Mouse (Mus musculus) embryonic facial prominence, embryonic 12.5 days (tissue): ENCODE results near the gene Rnaseh2c. TPM values are rescaled to one million over a fixed set of nuclear protein-coding genes. Genes with fewer than 3 reads are reported as not detected.

ENCODE experiments used
- ATAC-seq: fragments of 200-750 bp; cut with Nextera tagmentation; 2 replicates; pipeline ENCODE4 v1.8.0; 2017; ENCODE audit not compliant: insufficient number of reproducible peaks, insufficient read depth, low FRiP score, low TSS enrichment
- H3K27ac ChIP-seq: fragments of 300-500 bp; sonication (generic); 2 replicates; pipeline ENCODE4 v1.5.1; 2016; ENCODE audit warnings: mild to moderate bottlenecking
- H3K27me3 ChIP-seq: fragments of 300-500 bp; sonication (generic); 2 replicates; pipeline ENCODE4 v1.6.1; 2016; ENCODE audit warnings: mild to moderate bottlenecking, moderate library complexity
- H3K36me3 ChIP-seq: fragments of 300-500 bp; sonication (generic); 2 replicates; pipeline ENCODE4 v1.6.1; 2016; ENCODE audit warnings: mild to moderate bottlenecking
- H3K4me1 ChIP-seq: fragments of 300-500 bp; sonication (generic); 2 replicates; pipeline ENCODE4 v1.6.1; 2016
- H3K4me2 ChIP-seq: fragments of 300-500 bp; sonication (generic); replicated peaks from 2 replicates; pipeline ENCODE4 v1.6.1; 2016; ENCODE audit warnings: mild to moderate bottlenecking, moderate library complexity
- H3K4me3 ChIP-seq: fragments of 300-500 bp; sonication (generic); 2 replicates; pipeline ENCODE4 v1.5.1; 2016; ENCODE audit warnings: mild to moderate bottlenecking
- H3K9ac ChIP-seq: fragments of 300-500 bp; sonication (generic); 2 replicates; pipeline ENCODE4 v1.6.1; 2016; ENCODE audit warnings: mild to moderate bottlenecking, moderate library complexity
- H3K9me3 ChIP-seq: fragments of 300-500 bp; sonication (generic); 2 replicates; pipeline ENCODE4 v1.6.1; 2016; ENCODE audit warnings: mild to moderate bottlenecking, moderate library complexity
- WGBS: fragments of 180-500 bp; shearing (Covaris S2); methylation state at CpG from one replicate; pipeline ENCODE4 v1.1.7; 2016; 5-methylcytosine and 5-hydroxymethylcytosine counted together
- polyA plus RNA-seq: library from polyadenylated mRNA; unstranded; fragments of >200 nt; fragmentation: Nextera tagmentation; extraction: Ambion mirVana; gene quantifications from 2 replicates; pipeline ENCODE4 v1.2.1, GENCODE M21; 2016

The Rnaseh2c gene
- polyA plus RNA-seq, 1 experiment from 2014 or later, result 148 TPM

DNA sequence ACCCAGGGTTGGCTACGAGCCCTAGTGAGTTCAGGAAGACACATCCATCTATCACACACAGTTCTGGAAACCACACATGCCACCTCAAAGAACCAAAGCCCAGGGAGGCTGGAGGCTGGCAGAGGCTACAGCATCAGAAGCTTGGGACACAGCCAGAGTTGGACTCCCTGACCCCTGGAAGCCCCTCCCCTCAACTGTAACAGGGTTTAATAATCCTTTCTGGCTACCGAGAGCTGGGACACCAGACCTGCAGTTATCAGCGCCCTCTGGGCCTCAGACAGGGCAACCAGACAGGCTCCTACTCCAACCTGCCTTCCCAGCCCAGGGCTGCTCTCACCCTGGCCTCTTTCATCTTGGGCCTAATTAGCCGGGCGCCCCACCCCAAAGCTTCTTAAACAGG is 35.4 kb upstream of the Rnaseh2c start:
- Histone ChIP-seq H3K9me3 (no peaks in the 10 kb centered on the region), H3K4me1 (peaks cover 16% of the 10 kb centered on the region), H3K9ac (no peak overlapping the region), H3K27me3 (peaks cover 50% of the 10 kb centered on the region), H3K4me3 (no peak overlapping the region), H3K27ac (no peak overlapping the region), H3K36me3 (no peaks in the 10 kb centered on the region), H3K4me2 (no peak overlapping the region)
- WGBS, result 58% methylated on average over 5 of the region's 5 CpGs
- no peak for ATAC-seq

DNA sequence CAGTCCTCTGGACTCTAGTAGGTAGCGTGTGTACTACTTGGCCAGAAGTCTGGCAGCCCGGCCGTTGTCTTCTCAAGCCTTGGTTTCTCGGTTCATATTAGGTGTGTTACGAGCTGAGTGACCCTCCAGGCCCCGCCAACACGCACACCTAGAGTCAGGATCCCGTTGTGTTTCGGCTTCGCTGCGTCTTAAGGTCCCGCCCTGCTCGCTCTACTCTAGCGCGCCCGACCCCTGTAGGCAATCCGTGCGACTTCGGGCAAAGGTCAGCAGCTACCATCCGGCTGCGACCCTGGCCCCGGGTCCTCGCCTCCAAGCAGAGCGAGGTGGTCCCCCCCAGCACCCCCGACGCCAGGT is 34.5 kb upstream of the Rnaseh2c start:
- Histone ChIP-seq H3K27ac (peak overlapping the region; percentile 79), H3K9ac (peak overlapping the region; percentile 63), H3K9me3 (no peaks in the 10 kb centered on the region), H3K4me1 (peaks cover 16% of the 10 kb centered on the region), H3K36me3 (no peaks in the 10 kb centered on the region), H3K4me3 (peak overlapping the region; percentile 67), H3K4me2 (peak overlapping the region; percentile 95), H3K27me3 (peaks cover 42% of the 10 kb centered on the region)
- 2% methylated on average over 26 of the region's 26 CpGs for WGBS
- peak; percentile 25; the same call in 1 of the 2 replicates for ATAC-seq

DNA sequence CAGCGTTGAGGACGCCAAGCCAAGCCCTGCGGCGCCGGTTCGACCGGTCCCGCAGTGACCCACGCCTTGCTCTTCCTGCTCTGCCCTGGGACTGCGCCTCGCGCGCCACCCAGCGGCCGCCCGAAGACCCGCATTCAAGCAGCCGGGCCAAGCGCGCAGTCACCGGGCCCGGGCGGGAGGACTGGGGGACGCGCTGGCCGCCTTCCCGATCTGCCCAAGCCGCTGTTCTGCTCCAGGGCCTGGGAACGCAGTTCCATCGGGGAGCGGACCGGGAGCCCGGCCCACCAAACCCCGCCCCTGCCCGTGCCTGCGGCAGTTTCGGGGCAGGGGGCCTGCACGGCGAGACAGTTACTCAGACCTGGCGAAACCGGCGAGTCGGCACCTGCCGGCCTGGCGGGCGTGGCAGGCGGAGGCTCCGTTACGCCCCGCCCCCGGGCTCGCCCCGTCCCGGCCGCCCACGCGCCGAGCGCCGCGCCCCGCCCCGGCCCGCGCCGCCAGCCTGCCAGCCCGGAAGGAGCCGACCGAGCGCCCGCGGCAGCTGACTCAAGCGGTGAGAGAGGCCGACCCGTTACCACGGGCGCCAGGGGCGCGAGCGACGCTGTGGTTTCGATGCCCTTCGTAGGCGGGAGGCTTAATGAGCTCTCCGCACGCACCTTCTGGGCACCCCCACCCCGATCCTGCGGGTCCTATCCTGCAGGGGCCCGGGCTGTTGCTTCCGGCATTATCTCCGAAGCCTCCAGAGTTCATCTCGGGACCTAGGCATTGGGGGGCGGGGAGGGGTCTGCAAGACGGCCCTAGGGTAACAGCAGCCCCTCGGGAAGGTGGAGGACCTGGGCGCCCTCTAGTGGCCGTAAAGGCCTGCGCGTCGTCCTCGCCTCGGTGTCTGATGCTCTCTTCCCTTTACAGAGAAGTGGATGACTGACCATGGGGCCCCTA is 33.9 kb upstream of the Rnaseh2c start, which contains the start of gene Ap5b1:
TSS of gene Ap5b1 (plus strand) at position 492 of the 936 bp plus-strand sequence.
- H3K27ac ChIP-seq, result peak within 1 kb of the TSS; percentile 79
- H3K27me3 ChIP-seq, result peaks cover 35% of the 10 kb centered on the region
- peak; percentile 85 for ATAC-seq

DNA sequence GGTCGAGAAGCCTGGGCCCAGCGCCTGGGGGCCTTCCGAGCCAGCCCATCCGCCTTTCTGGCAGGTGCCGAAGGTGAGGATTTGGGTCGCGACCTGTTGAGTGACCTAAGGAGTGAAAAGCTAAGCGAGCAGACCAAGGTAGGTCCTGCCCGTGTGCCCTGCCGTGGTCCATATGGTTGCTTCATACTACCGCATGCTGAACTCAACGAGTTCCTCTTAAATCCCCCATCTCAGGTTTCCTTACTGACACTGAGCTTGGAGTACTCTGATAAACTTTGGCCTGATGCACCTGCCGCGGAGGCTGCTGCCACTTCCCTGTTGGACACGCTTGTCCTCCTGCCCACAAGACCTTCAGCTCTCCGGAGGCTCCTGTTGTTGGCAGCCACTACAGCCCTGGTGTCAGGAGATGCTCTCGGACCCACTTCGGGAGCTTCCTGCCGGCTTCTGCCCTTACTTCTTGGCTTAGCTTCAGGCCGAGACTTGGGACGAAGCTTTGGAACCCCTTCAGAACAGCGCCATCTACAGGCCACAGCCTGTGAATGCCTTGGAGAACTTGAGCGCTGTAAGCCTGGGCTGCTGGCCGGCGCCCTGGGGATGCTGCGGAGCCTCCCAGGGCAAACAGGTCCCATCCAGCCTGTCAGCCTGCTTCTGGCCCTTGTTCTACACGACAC is 33.1 kb upstream of the Rnaseh2c start:
- no peaks in the 10 kb centered on the region for H3K36me3 ChIP-seq
- 8% methylated on average over 27 of the region's 27 CpGs for WGBS
- H3K9me3 ChIP-seq, result no peaks in the 10 kb centered on the region
- H3K27ac ChIP-seq, result peak overlapping the region; percentile 79; the same call in 1 of the 2 replicates
- peaks cover 27% of the 10 kb centered on the region for H3K27me3 ChIP-seq
- H3K4me1 ChIP-seq, result peaks cover 16% of the 10 kb centered on the region
- peak; percentile 1; the same call in 1 of the 2 replicates for ATAC-seq
- H3K4me2 ChIP-seq, result peak overlapping the region; percentile 95
- peak overlapping the region; percentile 63 for H3K9ac ChIP-seq
- peak overlapping the region; percentile 67 for H3K4me3 ChIP-seq

More for the DNA sequence above, 33.9 kb upstream of the Rnaseh2c start, which contains the start of gene Ap5b1:
- Histone ChIP-seq H3K4me1 (peaks cover 16% of the 10 kb centered on the region), H3K36me3 (no peaks in the 10 kb centered on the region), H3K4me2 (peak within 1 kb of the TSS; percentile 95), H3K9me3 (no peaks in the 10 kb centered on the region), H3K9ac (peak within 1 kb of the TSS; percentile 63), H3K4me3 (peak within 1 kb of the TSS; percentile 67)
- under 1% methylated on average over 91 of the region's 102 CpGs for WGBS

DNA sequence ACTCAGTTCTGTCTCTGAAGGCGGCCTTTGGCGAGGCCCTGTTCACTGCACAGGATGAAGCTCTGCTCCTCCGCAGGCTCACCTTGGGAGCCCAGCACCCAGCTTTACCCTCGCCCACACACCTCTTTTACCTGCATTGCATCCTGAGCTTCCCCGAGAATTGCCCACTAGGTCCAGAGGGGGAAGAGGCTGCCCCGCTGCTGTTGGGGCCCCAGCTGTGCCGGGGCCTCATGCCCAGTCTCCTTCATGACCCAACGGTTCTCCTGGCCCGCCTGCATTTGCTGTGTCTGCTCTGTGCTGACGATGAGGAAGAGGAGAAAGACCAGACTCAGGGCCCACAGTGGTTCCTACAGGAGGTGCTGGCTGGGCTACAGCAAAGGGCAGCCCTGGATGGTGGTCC is 32.2 kb upstream of the Rnaseh2c start:
- Histone ChIP-seq H3K4me2 (no peak overlapping the region), H3K4me1 (peaks cover 16% of the 10 kb centered on the region), H3K27ac (no peak overlapping the region), H3K4me3 (no peak overlapping the region), H3K36me3 (no peaks in the 10 kb centered on the region), H3K27me3 (peaks cover 18% of the 10 kb centered on the region), H3K9me3 (no peaks in the 10 kb centered on the region), H3K9ac (0 out of 2 replicates have a peak overlapping the region, but pooled peaks have one; percentile 15)
- ATAC-seq, result no peak
- 96% methylated on average over 10 of the region's 10 CpGs for WGBS

DNA sequence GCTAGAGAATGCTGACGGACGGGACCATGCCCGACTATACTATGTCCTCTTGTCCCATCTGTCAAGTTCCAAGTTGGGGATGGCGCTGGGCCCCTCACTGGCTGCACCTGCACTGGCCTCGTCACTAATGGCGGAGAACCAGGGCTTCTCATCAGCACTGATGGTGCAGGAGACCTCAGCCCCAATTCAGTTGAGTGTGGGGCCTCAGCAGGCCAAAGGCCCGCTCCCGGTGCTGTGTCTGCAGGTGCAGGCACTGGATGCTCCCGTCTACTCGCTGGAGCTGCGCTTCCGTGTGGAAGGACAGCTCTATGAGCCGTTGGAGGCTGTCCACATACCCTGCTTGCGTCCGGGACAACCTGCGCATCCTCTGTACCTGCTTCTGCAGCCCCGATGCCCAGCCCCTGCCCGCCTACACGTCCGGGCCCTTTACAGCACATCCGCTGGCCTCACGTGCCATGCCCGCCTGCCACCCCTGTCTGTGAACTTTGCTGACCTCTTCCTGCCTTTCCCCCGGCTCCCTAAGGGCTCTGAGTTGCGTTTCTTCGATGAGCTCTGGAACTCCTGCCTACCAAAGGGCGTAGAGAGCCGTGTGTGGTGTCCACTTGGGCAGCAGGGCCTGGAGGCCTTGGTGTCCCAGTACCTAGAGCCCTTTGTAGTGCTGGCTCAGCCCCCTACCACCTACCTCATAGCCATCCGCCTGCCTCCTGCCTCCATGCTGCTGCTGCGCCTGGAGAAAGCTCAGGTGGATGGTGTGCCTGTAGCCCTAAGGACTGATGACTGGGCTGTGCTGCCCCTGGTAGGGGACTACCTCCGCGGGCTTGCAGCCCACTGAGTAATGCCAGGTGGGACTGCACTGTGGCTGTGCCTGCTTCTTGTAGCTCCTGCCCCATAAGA is 31.1 kb upstream of the Rnaseh2c start:
- Histone ChIP-seq H3K4me2 (no peak overlapping the region), H3K27me3 (peaks cover 16% of the 10 kb centered on the region), H3K9ac (no peak overlapping the region), H3K9me3 (no peaks in the 10 kb centered on the region), H3K4me3 (no peak overlapping the region), H3K36me3 (no peaks in the 10 kb centered on the region), H3K27ac (no peak overlapping the region), H3K4me1 (peaks cover 16% of the 10 kb centered on the region)
- 85% methylated on average over 32 of the region's 32 CpGs for WGBS
- no peak for ATAC-seq

DNA sequence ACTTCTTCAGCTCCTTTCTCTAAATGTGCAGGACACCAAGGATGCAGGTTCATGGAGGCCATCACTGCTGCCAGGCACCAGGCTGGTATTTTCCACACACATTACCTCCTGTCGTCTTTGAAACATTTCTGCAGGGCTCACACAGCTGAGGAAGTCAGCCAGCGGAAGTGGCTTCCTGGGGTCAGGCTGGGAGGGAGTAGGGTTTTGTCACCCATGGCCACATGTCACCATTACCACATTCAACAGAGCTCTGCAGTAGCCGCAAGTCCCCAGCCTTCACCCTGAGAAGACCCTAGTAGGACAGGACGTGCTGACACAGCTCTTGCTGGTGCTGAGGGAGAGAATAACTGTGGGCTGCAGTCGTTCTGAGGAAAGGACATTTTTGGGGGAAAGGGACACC is 29.8 kb upstream of the Rnaseh2c start:
- Histone ChIP-seq H3K4me1 (peaks cover 15% of the 10 kb centered on the region), H3K4me3 (no peak overlapping the region), H3K9me3 (no peaks in the 10 kb centered on the region), H3K27ac (no peak overlapping the region), H3K36me3 (no peaks in the 10 kb centered on the region), H3K27me3 (peaks cover 4% of the 10 kb centered on the region), H3K9ac (no peak overlapping the region), H3K4me2 (no peak overlapping the region)
- WGBS, result 74% methylated on average over 5 of the region's 5 CpGs
- ATAC-seq, result no peak

DNA sequence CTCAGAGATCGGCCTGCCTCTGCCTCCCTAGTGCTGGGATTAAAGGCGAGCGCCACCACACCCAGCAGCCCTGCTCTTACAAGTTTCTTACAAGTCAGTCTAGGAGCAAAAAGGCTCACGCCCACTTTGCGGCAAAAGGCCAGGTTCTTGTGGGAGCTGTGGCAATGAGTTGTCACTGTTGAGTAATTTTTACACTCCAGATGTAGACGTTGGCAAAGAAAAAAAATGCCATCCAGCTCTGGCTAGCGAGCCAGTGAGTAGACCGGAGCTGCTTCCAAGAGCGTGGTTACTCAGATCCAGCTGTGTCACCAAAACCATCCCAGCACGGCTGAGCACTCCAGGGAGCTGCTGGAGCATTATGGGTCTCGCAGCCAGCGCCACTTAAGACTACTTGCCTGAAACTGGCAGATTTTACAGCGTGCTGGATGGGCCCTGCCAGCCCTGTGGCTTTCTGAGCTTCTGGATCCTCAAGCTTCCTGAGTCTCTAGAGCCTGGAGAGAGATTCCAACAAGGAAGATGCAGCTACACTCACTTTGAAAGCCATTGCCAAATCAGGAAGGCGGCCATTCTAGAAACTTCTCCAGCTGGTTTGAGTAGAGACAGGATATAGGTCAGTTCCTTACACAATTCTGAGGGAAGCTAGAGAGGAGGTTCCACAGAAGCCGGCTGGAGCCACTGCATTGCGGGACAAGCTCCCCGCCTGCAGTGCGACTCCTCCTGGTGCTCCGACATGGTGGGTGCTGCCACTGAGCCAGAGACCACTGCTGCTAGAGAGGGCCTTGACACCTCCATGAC is 29.1 kb upstream of the Rnaseh2c start:
- WGBS, result 85% methylated on average over 19 of the region's 19 CpGs
- peaks cover 3% of the 10 kb centered on the region; the same call in 1 of the 2 replicates for H3K27me3 ChIP-seq
- H3K4me2 ChIP-seq, result no peak overlapping the region
- no peak overlapping the region for H3K27ac ChIP-seq
- ATAC-seq, result no peak
- H3K36me3 ChIP-seq, result no peaks in the 10 kb centered on the region
- no peaks in the 10 kb centered on the region for H3K9me3 ChIP-seq
- H3K4me3 ChIP-seq, result no peak overlapping the region
- H3K4me1 ChIP-seq, result peaks cover 9% of the 10 kb centered on the region
- H3K9ac ChIP-seq, result no peak overlapping the region

DNA sequence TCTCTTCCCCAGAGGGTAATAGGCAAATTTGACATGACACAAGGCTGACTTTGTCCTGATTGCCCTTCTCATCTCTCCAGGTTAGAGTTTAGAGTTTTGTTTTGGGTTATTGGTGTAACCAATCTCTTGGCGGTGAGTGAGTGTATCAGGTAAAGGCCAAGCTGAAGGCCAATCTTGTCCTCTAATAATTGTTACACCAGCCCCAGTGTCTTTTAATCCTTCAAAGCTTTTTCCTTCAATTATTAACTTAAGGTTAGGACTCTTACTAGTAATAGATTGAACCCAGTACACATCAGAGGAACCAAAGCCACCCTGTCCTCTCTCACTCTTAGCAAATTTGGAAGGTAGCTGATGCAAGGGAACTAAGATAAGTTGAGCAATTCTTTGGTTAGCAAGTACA is 26.3 kb upstream of the Rnaseh2c start:
- 88% methylated on average over 1 of the region's 1 CpGs for WGBS
- Histone ChIP-seq H3K4me1 (no peaks in the 10 kb centered on the region), H3K9ac (no peak overlapping the region), H3K27me3 (peaks cover 3% of the 10 kb centered on the region; the same call in 1 of the 2 replicates), H3K9me3 (no peaks in the 10 kb centered on the region), H3K36me3 (no peaks in the 10 kb centered on the region), H3K27ac (no peak overlapping the region), H3K4me2 (no peak overlapping the region), H3K4me3 (no peak overlapping the region)
- ATAC-seq, result no peak

DNA sequence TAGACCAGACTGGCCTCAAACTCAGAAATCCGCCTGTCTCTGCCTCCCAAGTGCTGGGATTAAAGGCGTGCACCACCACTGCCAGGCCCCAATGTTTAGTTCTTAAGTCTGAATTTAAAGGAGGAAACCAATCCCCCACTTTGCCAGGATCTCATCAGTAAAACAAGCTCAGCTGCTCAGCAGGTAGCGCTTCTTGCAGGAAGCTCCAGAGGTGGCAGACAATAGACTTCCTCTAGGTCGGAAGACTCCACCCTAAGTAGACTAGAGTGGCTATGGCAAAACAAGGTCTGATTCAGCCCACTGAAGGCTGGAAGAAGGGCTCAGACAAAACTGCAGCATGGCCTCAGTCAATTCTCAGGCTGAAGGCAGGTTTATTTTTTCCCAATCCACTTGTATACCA is 21.7 kb upstream of the Rnaseh2c start:
- Histone ChIP-seq H3K4me3 (no peak overlapping the region), H3K4me2 (no peak overlapping the region), H3K36me3 (no peaks in the 10 kb centered on the region), H3K27me3 (no peaks in the 10 kb centered on the region), H3K9me3 (no peaks in the 10 kb centered on the region), H3K9ac (no peak overlapping the region), H3K27ac (no peak overlapping the region), H3K4me1 (no peaks in the 10 kb centered on the region)
- no peak for ATAC-seq
- 74% methylated on average over 4 of the region's 4 CpGs for WGBS
